Mouse (Mus musculus) yolk sac, embryonic 10.5 days (tissue): ENCODE data around the gene Izumo4.

Source experiments
- DNase-seq: peaks from one replicate; pipeline ENCODE4 v3.0.0-alpha.2; 2017; ENCODE audit warnings: low spot score

The Izumo4 gene

GRCm38 (mm10) chr10:80701721-80702535 lies at the start of gene Izumo4, which contains the start of gene Mob3a:
Gene Izumo4 (plus strand): TSS chr10:80702184.
Gene Mob3a (minus strand): TSS chr10:80701977.
- DNase-seq, result peak; percentile 99

- no peak for DNase-seq
Measured at GRCm38 (mm10) chr10:80653156-80653720, 48.7 kb upstream of the Izumo4 start.

DNA sequence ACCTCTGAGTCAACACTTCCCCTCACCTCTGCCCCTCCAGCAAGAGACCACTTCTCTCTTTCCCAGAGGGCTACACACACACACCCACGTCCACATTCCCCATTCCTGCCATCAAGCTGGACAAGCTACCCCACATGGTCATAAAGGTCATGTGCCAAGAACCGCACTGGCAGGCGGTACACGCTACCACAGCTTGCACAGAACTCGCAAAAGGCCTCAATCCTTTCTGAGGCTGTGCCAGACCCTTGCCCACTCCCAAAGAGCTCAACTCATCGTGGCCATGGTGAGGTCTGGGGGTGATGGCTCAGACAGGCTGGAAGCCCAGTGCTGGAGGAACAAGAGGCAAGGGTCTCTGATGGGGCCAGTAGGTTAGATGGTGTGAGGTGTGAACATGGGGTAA lies 47.1 kb upstream of the Izumo4 start:
- DNase-seq, result no peak

- no peak for DNase-seq
Measured at GRCm38 (mm10) chr10:80655406-80656129, 46.4 kb upstream of the Izumo4 start.

- DNase-seq, result peak; percentile 99
Measured at GRCm38 (mm10) chr10:80656130-80656862, 45.7 kb upstream of the Izumo4 start.

DNA sequence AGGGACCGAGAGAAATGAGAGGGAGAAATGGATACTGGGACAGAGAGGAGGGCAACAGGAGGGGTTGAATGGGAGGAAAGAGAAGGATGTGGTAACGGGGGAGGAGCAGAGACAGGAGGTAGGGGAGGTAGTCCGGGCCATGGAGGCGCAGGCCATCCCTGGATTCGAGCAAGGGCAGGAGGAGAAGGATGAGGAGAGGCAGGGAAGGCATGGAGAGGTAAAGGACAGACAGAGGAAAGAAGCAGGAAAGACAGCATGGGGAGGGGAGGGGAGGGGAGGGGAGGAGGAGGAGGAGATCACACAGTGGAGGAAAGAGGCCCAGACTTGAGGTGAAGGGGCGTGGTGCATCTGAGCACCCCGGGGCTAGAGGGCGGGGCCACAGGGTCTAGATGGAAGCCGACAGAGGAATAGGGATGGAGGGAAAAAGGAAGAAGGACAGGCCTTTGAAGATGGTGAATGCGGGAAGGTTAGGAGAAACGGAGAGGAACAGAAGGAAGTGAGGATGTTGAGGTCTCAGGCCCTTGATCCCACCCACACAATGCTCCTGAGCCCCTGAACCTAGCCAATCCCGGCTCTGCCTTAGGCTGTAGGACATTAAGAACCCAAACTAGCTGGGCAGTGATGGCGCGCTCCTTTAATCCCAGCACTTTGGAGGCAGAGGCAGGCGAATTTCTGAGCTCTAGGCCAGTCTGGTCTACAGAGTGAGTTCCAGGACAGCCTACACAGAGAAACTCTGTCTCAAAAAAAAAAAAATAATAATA lies 44.9 kb upstream of the Izumo4 start, which contains the start of gene Btbd2:
Gene Btbd2, minus strand, starts transcription at position 209 of the 761 bp plus-strand sequence.
- DNase-seq, result no peak

DNA sequence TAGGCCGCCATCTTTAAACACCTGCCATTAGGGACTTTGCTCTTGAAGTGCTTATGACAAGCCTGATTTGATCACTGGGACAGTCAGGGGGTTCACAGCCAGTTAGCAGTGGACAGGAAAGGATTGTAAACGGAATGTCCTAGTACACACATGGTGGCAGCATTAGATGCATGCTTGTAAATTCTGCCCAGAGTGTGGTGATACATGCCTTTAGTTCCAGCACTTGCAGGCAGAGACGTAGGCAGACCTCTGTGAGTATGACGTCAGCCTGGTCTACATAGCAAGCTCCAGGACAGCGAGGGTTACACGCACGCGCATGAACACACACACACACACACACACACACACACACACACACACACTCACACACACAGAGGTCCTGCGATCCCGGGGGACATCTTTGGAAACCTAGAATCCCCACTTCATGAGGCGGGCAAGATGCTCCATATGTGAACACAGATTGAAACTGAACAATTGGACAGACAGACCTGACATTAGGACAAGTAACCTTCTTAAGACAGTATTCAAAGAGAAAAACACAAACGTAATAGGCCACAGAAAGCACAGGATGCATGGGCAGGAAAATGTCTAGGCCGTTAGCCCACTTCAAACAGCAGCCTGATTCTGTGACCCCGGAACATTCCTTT lies 43.7 kb upstream of the Izumo4 start:
- no peak for DNase-seq

DNA sequence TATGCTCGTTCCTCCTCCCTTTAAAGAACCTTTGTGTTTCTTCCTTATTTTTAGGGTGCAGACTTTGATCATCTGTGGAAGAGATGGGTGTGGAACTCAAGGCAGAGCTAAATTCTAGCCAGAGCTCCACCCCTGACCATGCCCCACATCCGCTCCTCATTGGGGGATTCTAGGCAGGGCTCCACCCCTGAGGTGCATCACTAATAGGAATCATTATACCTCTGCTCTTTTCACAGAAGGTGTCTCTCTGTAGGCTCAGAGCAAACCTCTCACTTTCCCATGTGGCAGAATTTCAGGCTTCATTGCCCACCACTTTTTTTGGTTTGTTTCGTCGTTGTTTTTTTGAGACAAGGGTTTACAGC lies 43.2 kb upstream of the Izumo4 start:
- DNase-seq, result no peak

GRCm38 (mm10) chr10:80659213-80659612 lies 42.8 kb upstream of the Izumo4 start:
- DNase-seq, result peak; percentile 54

DNA sequence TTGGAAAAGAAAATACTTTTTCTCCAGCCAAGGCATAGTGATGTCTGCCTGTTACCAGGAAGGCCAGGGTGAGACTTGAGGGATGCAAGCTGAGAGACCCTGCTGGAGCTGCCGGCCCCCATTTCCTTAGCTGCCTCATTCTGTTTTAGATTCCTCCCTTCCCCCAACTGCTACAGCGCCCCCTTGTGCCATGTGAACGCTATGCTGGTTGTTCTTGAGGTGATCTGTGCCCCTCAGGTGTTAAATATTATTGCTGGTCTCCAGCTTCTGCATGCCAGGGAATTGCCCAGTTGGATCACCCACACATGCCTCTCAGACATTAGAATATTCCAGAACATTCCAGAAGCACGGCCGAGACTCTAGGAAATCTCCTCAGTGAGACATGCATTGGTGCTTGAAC lies 40.8 kb upstream of the Izumo4 start:
- no peak for DNase-seq

DNA sequence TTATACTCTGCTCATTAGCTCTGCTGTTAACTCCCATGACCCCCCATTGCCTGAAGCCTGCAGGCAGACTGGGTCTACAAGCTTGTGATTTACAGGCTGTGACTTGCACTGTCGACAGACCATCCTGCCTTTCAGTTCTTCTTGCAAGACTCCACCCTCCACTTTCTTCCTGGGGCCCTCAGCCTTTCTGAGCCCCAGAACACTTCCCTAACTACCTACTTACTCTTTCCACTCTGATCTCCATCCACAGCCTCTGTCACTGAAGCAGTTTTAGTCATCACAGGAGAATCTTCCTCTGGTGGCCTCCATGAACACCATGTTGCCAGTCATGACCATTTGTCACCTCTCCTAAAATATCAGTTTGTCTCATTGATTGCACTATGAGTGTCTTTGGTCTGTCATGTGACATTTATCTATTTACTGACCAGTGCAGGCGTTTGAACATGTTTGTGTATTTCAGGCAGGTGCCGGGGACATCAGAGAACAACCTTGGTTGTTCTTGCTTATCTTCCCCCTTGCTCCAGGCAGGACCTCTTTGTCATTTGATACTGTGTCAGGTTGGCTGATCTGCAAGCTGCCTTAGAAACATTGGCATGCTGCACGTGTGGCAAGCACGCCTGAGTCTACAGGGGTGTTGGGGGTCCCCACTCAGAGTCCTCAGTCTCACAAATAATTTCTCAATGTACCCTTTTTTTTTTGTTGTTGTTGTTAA lies 38.3 kb upstream of the Izumo4 start:
- no peak for DNase-seq

GRCm38 (mm10) chr10:80664197-80665015 lies 37.6 kb upstream of the Izumo4 start:
- DNase-seq, result no peak

DNA sequence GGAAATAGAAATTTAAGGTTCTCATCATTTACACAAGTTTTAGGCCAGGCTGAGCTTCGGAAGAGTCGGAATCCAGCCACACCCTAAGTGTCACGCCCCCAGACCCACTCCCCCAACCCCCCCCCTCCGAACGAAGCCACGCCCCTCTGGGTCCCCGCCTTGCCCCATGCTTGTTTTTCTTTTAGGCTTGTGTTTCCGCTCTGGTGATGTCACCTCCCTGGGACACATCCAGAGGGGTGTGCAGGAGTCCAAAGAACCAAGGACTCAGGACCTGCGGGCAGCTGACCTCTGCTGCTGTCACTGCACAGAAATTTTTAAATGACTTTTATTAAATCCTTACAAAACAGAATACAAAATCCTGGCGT lies 37.0 kb upstream of the Izumo4 start:
- peak; percentile 72 for DNase-seq

DNA sequence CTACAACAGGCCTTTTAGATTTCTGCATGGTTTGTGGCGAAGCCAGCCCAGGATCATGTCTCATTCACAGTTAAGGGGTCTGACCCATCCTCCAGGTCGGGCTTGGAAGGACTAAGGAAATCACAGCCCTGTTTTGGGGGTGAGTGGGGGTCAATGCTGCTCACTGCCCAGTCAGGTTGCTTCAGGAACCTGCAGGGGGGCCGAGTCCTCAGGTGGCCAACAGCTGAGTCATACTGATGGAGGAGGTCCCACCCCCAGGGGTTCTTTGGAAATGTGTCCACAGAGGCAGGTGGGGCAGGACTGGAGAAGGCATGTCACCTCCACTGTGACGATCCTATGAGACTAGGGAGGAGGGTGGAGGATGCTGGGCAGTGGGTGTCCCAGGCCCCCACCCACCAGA lies 36.5 kb upstream of the Izumo4 start:
- DNase-seq, result no peak

DNA sequence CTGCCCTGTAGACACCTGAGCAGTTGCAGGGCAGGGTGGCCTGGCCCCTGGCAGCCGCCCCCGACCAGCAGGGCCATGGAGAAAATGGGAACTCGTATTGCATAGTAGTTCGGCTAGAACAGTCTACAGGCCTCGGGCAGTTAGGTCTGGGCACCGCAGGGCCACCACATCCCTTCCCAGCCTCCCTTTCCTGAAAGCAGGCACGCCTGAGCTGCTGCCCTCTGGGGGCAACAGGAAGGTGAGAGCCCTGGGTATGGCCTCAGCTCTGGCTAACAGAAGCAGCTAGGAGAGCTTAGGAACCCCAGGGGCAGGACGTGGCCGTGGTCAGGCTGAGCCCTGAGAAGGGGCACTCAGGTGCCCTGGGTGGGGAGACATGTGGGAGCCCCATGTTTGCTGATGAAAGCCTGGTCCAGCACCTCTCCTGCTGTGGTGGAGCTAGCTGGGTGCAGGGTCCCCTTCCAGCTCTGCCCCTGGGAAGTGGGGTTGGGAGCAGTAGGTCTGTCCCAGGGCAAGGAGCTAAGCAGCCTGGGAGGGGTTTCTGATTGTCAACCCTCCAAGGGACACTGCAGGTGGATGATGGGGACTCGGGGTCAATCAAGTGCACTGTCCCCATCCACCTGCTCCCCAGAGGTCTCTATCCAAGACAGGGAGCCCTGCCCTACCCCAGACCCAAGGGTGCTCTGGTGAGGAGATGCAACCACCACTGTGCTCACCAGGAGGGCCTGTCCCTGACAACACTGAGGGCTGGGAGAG lies 35.8 kb upstream of the Izumo4 start:
- DNase-seq, result no peak

GRCm38 (mm10) chr10:80666837-80667412 lies 35.1 kb upstream of the Izumo4 start:
- no peak for DNase-seq

GRCm38 (mm10) chr10:80668614-80669013 lies 33.4 kb upstream of the Izumo4 start:
- no peak for DNase-seq

DNA sequence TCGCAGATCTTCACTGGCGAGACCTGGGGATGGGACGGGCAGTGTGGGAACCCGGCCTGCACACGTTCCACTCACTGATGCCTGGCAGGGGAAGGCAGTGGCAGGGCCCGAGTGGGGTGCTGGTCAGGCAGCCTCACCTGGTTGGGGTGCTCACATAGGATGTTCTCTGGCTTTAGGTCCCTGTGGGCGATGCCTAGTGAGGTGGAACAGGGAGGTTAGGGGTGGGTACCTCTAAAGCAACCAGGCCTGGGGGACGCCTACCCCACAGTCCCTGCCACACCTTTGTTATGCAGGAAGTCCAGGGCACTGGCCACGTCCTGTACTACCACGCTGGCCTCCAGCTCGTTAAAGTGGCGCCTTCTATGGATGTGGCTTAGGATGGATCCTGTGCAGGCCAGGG lies 33.0 kb upstream of the Izumo4 start:
- DNase-seq, result no peak
